Mouse (Mus musculus) naive thymus-derived CD4-positive, alpha-beta T cell, adult 5 months (primary cell): ENCODE data around the gene Gm28102. TPM values are rescaled to one million over a fixed set of nuclear protein-coding genes. Genes with fewer than 3 reads are reported as not detected.

ENCODE experiments used
- polyA plus RNA-seq: library from polyadenylated mRNA; unstranded; fragments of 100-300 nt; shearing (Covaris generic); gene quantifications from one replicate; pipeline ENCODE4 v1.2.1, GENCODE M21; 2017

The Gm28102 gene
- not detected for polyA plus RNA-seq

DNA sequence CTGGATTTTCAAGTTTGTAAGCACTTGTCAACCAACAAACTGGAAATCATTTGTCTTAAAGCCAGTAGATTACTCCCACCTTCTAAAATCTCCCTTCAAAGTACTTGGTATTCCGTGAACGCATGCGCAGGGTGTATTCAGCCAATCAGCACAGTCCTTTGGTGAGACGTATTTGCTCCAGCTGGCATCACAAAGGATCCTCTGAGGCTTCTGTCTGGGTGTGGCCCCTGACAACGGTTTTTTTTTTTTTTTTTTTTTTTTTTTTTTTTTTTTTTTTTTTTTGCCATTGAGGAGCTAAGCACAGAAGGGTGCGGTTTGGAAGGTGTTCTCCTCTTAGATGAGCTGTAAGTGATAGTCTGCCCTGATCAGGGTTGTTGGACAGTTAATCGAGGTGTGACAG, at the start of gene Gm28102:
Gene Gm28102, plus strand, starts transcription at position 301 of the 400 bp plus-strand sequence.

